Mouse (Mus musculus) G1E (cell line): ENCODE results near the gene Galns.

Source experiments
- CTCF ChIP-seq: IDR thresholded peaks from 2 replicates; pipeline ENCODE4 v1.5.1; 2012; ENCODE audit warnings: low read depth, low read length, inconsistent platforms, mixed read lengths
- GATA1 ChIP-seq: IDR thresholded peaks from 2 replicates; pipeline ENCODE4 v1.6.1; 2012; ENCODE audit warnings: borderline replicate concordance, low read length, inconsistent platforms, mixed read lengths
- GATA2 ChIP-seq: IDR thresholded peaks from 2 replicates; pipeline ENCODE4 v1.6.1; 2012; ENCODE audit warnings: low read depth, low read length, inconsistent platforms, borderline replicate concordance
- POLR2AphosphoS5 ChIP-seq: IDR thresholded peaks from 2 replicates; pipeline ENCODE4 v1.6.1; 2012; ENCODE audit warnings: low read depth, low read length, inconsistent platforms; ENCODE audit not compliant: insufficient replicate concordance
- TAL1 ChIP-seq: conservative IDR thresholded peaks from 2 replicates; pipeline ENCODE4 v1.6.1; 2012; ENCODE audit warnings: low read depth, low read length, inconsistent platforms, mixed read lengths

DNA sequence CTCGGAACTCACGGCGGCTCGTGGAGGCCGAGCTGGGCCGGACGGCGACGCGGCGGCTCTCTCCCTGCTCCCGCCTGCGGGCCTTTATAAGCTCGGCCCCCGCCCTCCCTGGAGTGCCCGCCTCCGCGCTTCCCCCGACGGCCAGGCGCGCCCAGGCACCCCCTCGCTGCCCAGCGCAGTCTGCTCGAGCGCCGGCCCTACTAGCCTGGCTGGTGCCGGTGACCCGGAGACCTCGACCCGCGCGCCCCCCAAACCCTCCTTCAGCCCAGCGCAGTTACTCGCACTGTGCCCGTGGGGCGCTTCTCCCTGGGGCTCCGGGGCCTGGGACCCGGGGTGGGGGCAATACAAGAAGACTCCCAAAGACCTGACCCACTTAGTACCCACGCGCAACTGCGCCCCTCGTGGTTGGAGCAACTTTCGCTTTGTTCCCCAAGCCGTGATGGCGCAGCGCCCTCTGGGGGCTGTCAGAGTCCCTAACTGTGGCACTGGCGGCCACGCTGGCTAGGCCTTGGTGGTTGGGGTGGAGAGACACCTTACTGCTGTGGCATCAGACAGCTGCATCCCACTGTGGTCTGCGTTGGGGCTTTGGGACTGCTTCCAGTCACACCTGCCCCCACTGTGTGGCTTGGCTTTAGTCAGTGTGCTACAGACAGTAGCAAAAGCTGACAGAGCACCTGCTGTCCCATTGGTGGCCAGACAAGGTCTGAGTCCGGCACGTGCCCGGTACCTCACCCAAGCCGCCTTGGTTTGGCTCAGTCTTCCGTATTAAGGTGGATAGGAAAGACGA lies 59.8 kb downstream of the Galns start, which contains the start of gene Piezo1:
- TF ChIP-seq CTCF (peak; percentile 94), GATA1 (no peak), TAL1 (no peak), POLR2AphosphoS5 (no peak), GATA2 (no peak)
